Mouse (Mus musculus): Measurements from ENCODE around the gene Afdn.
"Not testable (repeated sequence)": the region's sequence is repeated elsewhere in the genome, so short reads cannot be mapped to it uniquely, and the experiment has no call there.

Afdn gene

DNA sequence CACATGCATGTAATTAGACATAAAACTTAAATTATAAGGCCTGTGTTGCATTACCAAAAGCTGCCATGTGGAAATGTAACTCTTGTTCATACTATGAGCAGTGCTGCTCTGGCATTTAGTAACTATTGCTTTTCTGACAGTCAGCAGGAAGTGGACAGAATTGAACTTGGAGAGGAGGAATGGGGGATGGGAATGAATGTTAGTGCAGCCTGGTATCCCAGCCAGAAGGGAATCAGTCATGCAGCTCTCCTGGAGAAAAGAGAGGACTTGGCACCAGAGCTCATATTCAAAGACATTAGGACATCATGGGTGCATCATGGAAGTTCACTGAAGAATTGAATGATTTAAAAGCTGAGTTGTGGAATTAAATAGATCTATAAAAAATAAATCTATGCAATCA is 117.1 kb downstream of the Afdn start:
- DNase-seq (ENCODE audit: low spot score in 2 of 2): no peak

DNA sequence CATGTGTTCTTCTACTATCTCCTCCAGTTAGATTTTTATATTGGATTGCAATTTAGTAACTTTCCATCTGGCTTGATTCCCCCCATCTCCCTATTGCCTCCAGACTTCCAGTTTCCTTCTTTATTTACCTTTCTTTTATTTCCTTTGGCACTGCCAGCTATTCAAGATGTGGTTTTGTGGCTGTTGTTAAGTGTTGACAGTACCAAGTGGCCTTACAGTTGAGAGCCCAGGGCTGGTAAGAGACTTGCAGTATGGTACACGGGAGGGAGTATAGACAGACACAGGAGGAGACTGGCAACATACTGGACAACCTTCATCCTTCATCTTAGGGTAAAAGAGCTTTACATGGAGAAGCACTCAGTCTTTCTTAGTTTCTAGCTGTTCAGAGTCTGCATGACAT is 119.4 kb downstream of the Afdn start:
- no peak for DNase-seq (ENCODE audit: low spot score in 2 of 2)

DNA sequence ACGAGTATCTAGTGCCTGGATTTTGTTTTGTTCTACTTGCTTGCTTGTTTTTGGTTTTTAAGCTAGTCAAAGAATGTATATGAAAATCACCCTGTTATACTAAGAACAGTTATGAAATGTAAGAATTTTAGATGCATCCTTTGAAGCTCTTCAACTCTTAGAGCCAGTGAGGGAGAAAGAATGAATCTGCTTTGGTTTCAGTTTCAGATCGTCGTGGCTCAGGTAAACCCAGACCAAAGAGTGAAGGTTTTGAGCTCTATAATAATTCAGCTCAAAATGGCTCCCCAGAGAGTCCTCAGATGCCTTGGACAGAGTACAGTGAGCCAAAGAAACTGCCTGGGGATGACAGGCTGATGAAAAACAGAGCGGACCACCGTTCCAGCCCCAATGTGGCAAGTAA is 123.2 kb downstream of the Afdn start:
- DNase-seq (ENCODE audit: low spot score in 2 of 2): no peak

DNA sequence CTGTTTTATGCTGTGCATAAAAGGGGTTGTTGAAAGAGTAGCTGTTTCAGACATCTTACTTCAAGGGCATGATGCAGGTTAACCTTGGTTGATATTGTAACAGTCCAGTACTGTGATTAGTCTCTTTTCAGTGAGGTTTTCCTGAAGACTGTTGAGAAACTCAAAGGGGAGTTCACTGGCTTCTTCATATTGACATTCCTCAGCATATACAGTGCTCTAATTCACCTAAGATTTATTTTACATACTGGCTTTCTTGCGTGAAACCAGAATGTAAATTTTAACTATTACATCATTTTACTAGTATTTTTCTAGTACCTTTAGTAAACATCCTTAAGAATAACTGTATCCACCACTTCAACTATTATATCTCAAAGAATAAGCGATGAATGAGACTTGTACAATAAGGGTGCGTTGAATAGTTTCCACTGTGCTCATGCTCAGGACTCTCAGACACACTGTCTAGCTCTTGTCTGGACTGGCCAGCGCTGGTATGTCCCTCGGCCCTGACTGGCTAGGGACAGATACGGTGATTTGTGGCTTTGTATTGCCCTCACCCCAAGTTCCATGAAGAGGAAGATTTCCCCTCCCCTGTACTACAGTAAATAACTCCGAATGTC is 129.6 kb downstream of the Afdn start:
- no peak for DNase-seq (ENCODE audit: low spot score in 2 of 2)

DNA sequence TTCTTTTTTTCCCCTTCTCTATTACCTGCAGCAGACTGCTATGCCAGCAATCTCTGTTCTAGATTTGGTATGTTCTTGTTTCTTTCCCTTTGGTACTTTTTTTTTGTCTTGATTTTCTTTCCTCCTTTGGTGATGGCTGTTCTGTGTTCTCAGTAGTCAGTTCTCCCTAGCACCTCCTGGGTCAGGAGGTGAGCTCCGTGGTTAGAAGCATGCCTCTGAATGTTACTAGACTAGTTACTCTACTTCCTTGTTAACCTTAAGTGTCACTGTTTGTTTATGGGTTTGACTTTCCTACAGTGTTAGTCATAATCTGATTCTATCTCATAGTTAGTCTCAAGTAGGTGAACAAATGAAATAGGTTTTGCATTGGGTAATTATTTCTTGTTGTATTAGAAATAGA is 130.6 kb downstream of the Afdn start:
- DNase-seq (ENCODE audit: low spot score in 2 of 2): no peak

DNA sequence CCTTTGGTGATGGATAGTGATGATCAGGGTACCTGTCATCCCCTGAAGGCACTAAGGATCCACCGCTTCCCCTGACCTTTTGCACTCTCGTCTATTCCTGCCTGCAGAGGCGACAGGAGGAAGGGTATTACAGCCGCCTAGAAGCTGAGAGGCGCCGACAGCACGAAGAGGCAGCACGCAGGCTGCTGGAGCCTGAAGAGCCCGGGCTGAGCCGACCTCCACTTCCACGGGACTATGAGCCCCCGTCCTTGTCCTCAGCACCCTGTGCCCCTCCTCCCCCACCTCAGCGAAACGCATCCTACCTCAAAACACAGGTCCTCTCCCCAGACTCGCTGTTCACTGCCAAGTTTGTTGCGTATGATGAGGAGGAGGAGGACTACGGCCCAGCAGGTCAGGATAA is 138.5 kb downstream of the Afdn start:
- DNase-seq (ENCODE audit: low spot score in 2 of 2): no peak

DNA sequence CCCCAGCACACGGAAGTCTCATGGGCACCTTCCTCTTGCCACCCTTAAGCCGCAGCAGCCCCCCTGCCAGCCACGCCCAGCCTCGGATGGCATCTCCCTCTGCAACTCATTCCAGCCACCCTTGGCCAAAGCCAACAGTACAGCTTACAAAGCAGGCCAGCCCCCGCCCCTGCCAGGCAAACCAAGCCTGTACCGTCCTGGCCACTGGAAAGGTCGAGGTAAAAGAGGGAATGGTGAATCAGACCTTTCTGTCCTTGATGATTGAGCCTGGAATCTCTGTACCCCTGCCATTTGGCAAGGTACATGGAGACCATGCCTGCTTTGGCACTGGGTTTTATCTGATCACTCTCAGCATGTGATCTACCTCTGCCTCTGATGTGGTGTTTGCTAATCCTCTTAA is 138.9 kb downstream of the Afdn start:
- no peak for DNase-seq (ENCODE audit: low spot score in 2 of 2)

DNA sequence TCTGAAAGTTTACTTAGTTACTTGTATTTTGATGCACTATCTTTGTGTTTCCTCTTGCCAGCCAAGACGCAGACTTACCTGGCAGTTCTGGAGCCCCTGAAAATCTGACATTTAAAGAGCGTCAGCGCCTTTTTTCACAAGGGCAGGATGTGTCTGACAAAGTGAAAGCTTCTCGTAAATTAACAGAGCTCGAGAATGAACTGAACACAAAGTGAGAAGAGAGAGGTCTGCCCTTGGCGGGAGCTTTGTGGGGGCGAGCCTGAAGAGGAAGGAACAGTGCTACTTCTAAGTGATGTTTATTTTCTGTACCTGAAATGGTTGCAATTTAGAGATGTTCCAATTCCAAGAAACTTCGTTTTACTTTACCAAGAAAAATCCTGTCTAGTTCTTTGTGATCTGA is 143.5 kb downstream of the Afdn start:
- DNase-seq (ENCODE audit: low spot score in 2 of 2): no peak

DNA sequence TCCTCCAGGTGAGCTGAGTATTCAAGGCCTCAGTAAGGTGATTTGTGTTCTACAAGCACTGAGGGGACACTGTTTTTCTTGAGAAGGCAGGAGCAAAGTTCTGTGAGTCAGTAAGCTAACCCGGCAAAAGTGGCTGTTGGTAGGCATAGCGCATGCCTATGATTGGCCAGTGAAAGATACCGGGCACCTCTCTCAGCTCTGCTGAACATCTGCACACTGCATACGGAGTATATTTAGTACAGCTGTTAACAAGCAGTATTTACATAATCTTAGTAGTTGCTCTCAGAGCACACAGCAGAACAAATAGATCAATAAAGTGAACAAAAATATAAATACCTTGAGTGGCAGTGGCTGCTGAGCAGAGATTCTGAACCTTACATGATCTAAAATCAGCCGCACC is 146.7 kb downstream of the Afdn start:
- no peak for DNase-seq (ENCODE audit: low spot score in 2 of 2)

DNA sequence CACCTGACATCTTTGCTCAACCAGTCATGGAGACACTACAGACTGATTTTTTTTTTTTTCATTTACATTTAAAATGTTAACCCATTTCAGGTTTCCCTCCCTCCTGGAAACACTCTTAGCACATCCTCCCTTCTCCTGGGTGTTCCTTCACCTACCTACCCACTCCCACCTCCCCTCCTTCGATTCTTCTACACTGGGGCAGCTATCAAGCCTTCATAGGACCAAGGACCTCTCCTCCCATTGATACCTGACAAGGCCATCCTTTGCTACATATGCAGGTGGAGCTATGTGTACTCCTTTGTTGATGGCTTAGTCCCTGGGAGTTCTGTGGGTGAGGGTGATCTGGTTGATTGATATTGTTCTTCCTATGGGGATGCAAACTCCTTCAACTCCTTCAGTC is 147.3 kb downstream of the Afdn start:
- no peak for DNase-seq (ENCODE audit: low spot score in 2 of 2)

DNA sequence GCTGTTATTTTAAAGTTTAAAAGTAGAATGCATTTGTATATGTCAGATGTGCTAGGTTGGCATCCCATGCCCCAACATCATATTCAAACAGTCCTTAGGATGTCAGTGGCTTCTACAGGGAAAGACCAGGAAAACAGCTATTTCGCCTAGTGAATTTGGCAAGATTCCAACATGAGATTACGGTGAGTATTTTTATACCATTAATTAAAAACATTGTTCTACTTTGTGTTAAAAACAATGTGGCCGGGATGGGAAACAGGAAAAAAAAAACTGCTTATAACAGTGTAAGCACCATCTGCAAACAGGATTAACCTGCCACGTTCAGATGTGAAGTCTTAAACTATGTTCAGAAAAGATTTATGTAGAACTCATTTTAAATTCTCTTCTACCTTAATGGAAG is 153.6 kb downstream of the Afdn start:
- no peak for DNase-seq (ENCODE audit: low spot score in 2 of 2)

DNA sequence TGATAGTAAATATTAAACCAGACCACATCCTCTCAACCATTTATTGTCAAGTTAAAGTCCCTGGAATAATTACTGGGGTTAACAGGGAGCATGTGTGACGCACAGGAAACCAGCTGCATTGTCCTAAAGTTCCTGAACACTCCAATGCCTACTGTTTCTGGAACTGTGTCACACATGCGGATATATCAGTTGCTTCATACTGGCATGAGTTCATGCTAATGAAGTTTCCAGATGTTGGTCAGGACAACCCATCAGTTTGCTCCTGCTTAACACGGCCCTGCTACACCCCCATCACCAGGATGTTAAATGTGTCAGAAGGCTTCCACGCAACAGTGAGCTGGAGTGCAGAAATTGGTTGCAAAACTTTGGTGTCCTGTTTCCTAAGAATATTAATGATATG is 154.2 kb downstream of the Afdn start:
- no peak for DNase-seq (ENCODE audit: low spot score in 2 of 2)

DNA sequence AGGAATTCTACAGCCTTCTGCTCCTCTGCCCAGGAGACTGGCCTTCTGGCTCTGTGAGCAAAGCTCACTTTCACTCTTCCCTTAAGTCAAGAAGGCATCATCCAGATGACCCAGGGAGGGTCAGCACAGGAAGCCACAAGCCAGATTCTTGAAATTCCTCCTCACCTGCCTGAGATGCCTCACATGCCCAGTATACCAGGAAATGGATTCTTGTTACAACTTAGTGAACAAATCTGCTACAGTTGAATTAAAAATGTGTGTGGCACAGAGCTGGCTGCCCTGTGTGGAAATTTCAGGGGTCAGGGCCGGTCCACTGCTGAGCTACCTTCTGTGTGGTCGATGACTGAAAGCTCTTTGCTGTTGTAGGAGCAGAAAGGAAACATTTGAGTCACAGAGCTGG is 160.4 kb downstream of the Afdn start:
- no peak for DNase-seq (ENCODE audit: low spot score in 2 of 2)

DNA sequence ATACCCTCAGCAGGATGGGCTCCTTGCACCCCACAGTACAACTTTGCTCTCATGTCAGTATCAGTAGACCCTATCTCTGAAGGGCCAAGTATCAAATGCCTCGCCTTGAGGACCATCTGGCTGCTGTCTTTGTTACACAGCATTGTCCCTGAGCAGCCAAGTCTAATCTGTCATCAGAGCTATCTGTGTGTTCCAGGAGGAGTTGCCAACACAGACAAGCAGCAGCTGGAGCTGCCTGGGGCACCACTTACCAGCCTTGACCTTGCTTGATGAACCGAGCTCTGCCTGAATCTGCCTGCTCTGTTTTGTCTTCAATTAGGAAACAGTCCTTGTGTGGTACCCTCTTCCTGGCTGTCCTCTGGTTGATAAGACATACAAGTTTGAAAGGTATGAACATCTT is 163.1 kb downstream of the Afdn start:
- no peak for DNase-seq (ENCODE audit: low spot score in 2 of 2)

DNA sequence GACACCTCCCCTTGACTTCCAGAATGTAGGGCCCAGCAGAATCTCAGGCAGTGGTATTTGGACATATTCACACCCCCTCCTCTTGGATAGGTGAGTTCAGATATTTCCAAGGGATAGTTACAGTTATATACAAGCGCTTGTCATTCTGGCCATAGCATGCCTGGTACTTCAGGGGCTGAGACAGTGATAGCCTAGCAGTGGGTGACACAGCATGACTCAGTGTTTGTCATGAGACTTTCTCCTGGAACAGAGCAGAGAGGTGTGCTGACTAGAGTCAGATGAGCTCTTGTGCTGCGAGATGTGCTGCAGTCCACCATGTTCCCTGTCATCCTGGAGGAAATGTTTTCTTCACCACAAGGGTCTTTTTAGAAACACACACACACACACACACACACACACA is 164.2 kb downstream of the Afdn start:
- no peak for DNase-seq (ENCODE audit: low spot score in 2 of 2)

DNA sequence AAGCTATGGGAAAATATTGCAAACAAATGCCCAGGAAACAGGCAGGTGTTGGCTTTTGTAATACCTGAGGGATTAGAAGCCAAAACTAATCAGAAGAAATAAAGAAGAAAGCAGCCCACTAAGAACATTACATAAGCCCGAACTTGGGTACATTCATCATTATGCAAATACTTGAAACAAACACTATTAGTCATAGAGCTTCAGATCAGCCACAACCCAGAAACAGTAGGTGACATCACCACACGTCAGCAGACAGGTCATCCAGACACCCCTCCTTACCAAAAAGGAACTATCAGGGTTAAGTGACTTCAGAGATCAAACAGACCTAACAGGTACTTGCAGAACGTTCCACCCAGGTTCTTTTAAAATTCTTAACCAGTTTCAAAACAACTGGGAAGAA is 165.6 kb downstream of the Afdn start:
- no peak for DNase-seq (ENCODE audit: low spot score in 2 of 2)

DNA sequence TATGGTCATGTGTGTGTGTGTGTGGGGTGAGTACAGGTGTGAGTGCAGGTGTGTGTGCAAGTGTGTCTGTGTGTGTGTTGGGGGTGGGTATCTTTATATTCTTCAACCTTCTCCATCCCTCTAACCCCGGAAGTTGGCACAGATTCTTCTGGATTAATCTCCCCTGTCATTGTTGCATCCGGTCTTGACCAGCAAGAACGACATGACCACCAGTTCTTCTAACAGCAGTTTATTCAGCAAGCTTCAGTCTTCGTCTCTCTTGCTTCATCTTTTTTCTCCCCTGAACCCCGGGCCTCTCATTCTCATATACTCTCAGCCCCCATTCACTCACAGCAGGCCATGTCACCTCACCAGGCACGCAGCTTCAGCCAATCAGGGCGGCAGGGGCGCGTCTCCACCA is 170.1 kb downstream of the Afdn start:
- DNase-seq (ENCODE audit: low spot score in 2 of 2): no peak

DNA sequence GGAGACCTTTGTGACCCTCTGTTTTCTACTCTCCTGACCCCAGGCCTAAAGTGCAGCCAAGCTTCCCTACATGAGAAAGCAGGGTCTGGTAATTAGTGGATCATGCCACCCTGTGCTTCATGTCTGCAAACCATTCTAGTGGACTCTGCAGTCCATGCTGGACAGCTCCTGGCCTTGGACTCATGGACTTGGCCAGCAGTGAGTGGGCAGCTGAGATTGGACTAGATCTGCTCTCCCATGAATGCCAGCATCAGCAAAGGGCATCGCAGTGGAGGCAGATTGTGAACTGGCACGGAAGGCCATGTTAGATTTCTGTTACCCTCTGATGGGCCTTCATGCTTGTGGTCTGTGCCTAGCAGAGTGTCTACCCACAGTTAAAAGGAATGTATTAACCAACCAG is 175.0 kb downstream of the Afdn start:
- DNase-seq (ENCODE audit: low spot score in 2 of 2): not testable (repeated sequence)

DNA sequence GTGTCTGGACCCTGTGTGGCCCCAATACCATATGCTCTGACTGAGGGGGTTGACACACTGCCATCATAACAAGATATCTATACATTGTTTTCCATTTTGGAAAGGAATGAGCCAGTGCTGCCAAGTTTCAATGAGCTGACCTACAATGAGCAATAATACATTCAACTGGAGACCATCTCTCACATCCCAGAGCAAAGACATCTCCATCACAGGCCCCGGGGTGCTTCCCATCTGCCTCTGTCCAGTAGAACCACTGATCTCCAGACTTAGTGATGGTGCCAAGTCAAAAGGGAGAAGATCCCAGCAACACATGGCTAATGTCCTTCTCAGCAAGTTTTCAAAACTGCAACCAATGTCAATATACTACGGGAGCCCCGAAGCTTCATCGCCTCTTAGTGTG is 177.4 kb downstream of the Afdn start:
- DNase-seq (ENCODE audit: low spot score in 2 of 2): no peak

DNA sequence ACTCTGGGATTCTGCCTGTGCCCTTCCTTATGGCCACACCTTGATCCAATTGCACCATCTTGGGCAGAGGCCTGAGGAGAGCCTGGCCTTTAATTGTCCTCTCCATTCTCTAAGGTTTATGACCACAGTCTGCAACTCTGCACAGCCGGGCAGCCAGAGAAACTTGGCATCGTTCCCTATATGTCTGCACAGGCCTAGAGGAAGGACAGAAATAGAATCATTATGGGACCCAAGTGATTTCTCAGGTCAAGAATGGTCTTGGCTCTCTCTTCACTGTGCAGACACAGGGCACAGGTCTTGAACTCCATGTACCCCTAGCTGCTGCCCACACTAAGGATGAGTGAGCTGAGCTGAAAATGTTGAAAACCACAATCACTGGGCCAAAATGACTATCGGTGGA is 178.3 kb downstream of the Afdn start:
- no peak for DNase-seq (ENCODE audit: low spot score in 2 of 2)

DNA sequence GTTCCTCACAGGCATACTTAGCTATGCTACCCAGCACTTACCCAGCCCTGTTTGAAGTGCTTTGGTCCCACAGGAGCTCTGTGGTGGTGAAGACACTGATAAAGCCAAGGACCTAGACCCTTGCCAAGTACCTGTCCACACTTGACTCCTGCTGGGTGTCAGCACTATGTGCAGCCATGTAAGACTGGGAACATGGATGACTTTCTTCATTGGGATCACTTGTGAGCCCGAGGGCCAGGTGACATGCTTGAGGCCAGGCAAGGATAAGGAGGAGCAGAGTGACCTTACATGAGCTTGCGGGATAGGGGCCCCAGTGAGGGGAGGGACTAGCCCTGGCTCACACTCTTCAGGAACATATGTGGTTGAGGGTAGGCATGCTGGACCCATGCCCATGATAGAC is 178.9 kb downstream of the Afdn start:
- not testable (repeated sequence) for DNase-seq (ENCODE audit: low spot score in 2 of 2)

DNA sequence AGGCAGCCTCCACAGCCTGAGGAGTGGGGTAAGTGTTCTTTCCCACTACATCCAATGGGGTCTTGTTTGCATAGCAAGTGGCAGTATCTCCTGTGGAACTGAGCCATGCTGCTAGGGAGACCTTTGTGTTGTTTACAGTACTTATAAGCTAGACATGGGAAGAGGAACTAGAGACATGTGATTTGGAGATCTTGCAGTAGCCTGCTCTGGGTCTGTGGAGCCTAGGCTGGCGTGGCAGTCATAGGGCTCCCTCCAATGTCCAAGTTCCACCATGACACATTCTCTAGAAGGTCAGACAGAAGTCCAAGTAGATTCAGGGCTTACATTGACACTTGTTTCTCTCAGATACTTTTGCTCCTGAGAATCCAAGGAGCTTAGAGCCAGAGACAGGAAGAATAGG is 180.1 kb downstream of the Afdn start:
- no peak for DNase-seq (ENCODE audit: low spot score in 2 of 2)

DNA sequence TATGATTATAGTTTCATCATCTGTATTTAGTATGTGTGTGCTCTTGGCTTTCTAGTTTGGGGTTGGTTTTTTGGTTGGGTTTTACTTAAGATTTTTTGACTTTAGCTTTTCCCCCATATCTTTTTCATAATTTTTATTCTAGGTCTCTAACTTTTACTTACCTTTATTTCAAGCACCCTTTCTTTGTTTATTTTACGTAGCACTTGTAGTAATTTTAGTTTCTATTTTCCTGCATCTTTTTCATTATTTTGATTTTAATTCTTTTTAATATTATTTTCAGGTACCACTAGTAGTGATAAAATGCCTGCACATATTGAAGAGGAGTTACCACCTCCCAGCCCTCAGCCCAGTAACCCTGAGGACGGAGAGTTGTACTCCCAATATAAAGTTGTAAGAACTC is 187.7 kb downstream of the Afdn start, which contains the start of gene Gm7168:
Gm7168 (plus strand) TSS at position 301 of the 400 bp plus-strand sequence.
- DNase-seq (ENCODE audit: low spot score in 2 of 2): not testable (repeated sequence)

DNA sequence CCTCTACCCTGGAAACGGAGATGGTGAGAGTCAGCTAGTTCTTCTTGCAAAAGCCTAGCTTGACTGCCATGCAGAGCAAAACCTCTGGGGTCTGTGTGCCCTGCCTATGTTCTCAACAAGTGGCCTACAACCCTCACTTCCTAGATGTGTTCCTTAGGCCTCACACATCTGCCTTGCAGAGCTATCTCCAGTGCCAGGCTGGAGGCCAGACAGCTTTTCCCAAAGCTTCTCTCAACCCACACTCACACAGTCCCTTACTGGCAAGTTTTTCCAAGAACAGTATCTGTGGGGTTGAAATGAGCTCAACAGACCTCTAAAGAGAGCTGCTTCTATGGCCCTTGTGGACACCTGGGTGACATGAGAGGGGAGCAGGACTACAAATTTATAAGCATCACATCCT is 191.2 kb downstream of the Afdn start:
- DNase-seq (ENCODE audit: low spot score in 2 of 2): not testable (repeated sequence)

Measured in spleen, postnatal 14 days (tissue).